Mouse (Mus musculus) embryonic facial prominence, embryonic 14.5 days (tissue): ENCODE data around the gene Ppp2r5d. TPM values are rescaled to one million over a fixed set of nuclear protein-coding genes. Genes with fewer than 3 reads are reported as not detected.

Experiments used
- ATAC-seq: fragments of 200-750 bp; cut with Nextera tagmentation; 2 replicates; pipeline ENCODE4 v1.8.0; 2017; ENCODE audit warnings: low read depth, moderate number of reproducible peaks, moderate TSS enrichment
- DNase-seq: peaks from one replicate; pipeline ENCODE4 v3.0.0-alpha.2; 2015; ENCODE audit warnings: low spot score
- H3K27ac ChIP-seq: fragments of 300-500 bp; sonication (generic); replicated peaks from 2 replicates; pipeline ENCODE4 v1.5.1; 2014; ENCODE audit warnings: low read depth, mild to moderate bottlenecking, low read length, moderate library complexity
- H3K27me3 ChIP-seq: fragments of 300-500 bp; sonication (generic); replicated peaks from 2 replicates; pipeline ENCODE4 v1.6.1; 2014; ENCODE audit warnings: low read length; ENCODE audit not compliant: control insufficient read depth, insufficient read depth
- H3K36me3 ChIP-seq: fragments of 300-500 bp; sonication (generic); 2 replicates; pipeline ENCODE4 v1.6.1; 2014; ENCODE audit warnings: low read length, mixed read lengths; ENCODE audit not compliant: control insufficient read depth, insufficient read depth
- H3K4me1 ChIP-seq: fragments of 300-500 bp; sonication (generic); 2 replicates; pipeline ENCODE4 v1.6.1; 2014; ENCODE audit warnings: antibody characterized with exemption, low read length; ENCODE audit not compliant: control insufficient read depth, insufficient read depth
- H3K4me2 ChIP-seq: fragments of 300-500 bp; sonication (generic); 2 replicates; pipeline ENCODE4 v1.6.1; 2014; ENCODE audit warnings: low read depth, mild to moderate bottlenecking, low read length, moderate library complexity, mixed read lengths
- H3K4me3 ChIP-seq: fragments of 300-500 bp; sonication (generic); 2 replicates; pipeline ENCODE4 v1.5.1; 2014; ENCODE audit warnings: low read depth, mild to moderate bottlenecking, low read length
- H3K9ac ChIP-seq: fragments of 300-500 bp; sonication (generic); 2 replicates; pipeline ENCODE4 v1.6.1; 2014; ENCODE audit warnings: low read depth, mild to moderate bottlenecking, low read length, moderate library complexity, mixed read lengths
- H3K9me3 ChIP-seq: fragments of 300-500 bp; sonication (generic); 2 replicates; pipeline ENCODE4 v1.6.1; 2016; ENCODE audit warnings: low read length; ENCODE audit not compliant: control insufficient read depth
- WGBS: fragments of 180-500 bp; shearing (Covaris S2); extraction: QIAGEN DNeasy Blood & Tissue Kit; methylation state at CpG from one replicate; pipeline ENCODE4 v1.1.7; 2014; 5-methylcytosine and 5-hydroxymethylcytosine counted together
- polyA plus RNA-seq: library from polyadenylated mRNA; unstranded; fragments of >200 nt; fragmentation: Nextera tagmentation; extraction: Ambion mirVana; gene quantifications from 2 replicates; pipeline ENCODE4 v1.2.1, GENCODE M21; 2014

The Ppp2r5d gene
- polyA plus RNA-seq, 1 experiment from 2014 or later: 79.5 TPM

DNA sequence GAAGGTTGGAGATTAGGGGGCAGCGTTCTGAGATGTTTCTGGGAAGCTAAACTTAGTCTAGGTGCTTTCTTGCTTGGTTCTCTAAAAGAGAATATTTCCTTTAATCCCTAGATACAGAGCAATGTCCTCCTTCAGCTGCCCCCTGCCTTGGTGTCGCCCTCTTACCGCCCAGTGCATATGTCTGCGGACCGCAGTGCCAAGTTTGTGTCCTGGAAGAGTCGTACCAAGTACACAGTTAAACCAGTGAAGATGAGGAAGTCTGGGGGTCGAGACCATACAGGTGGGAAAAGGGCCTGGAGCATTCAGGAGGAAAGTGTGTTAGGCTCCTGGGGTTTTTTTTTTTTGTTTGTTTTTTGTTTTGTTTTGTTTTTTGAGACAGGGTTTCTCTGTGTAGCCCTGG, 57.6 kb downstream of the Ppp2r5d start:
- Histone ChIP-seq H3K4me1 (peaks cover 29% of the 10 kb centered on the region), H3K4me2 (peak overlapping the region; percentile 73; the same call in 1 of the 2 replicates), H3K4me3 (peak overlapping the region; percentile 77), H3K27ac (no peak overlapping the region), H3K27me3 (no peaks in the 10 kb centered on the region), H3K9me3 (no peaks in the 10 kb centered on the region), H3K36me3 (peaks cover 35% of the 10 kb centered on the region), H3K9ac (no peak overlapping the region)
- 89% methylated on average over 7 of the region's 7 CpGs for WGBS
- ATAC-seq: no peak
- DNase-seq: no peak

DNA sequence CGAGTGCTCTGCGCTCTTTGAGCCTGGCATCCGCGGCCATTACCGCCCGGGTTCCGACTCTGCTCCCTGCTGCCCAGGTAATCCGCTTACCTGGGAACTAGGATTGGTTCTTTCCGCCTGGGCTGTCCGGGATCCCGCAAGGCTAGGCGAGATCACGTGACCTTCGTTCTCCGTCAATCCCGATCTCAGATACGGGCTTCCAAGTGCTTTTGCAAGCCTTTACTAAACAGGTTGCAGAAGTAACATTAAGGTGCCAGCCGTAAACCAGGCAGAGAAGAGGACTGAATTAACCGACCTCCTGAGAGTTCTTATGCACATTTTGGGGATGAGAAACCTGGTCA, 58.6 kb downstream of the Ppp2r5d start:
- Histone ChIP-seq H3K27me3 (no peaks in the 10 kb centered on the region), H3K9ac (peak overlapping the region; percentile 87), H3K4me2 (peak overlapping the region; percentile 73), H3K4me3 (peak overlapping the region; percentile 77), H3K9me3 (no peaks in the 10 kb centered on the region), H3K4me1 (peaks cover 19% of the 10 kb centered on the region), H3K27ac (peak overlapping the region; percentile 79), H3K36me3 (peaks cover 37% of the 10 kb centered on the region)
- WGBS: 0% methylated on average over 12 of the region's 19 CpGs
- ATAC-seq (peak; percentile 2; the same call in 1 of the 2 replicates), DNase-seq (no peak)

DNA sequence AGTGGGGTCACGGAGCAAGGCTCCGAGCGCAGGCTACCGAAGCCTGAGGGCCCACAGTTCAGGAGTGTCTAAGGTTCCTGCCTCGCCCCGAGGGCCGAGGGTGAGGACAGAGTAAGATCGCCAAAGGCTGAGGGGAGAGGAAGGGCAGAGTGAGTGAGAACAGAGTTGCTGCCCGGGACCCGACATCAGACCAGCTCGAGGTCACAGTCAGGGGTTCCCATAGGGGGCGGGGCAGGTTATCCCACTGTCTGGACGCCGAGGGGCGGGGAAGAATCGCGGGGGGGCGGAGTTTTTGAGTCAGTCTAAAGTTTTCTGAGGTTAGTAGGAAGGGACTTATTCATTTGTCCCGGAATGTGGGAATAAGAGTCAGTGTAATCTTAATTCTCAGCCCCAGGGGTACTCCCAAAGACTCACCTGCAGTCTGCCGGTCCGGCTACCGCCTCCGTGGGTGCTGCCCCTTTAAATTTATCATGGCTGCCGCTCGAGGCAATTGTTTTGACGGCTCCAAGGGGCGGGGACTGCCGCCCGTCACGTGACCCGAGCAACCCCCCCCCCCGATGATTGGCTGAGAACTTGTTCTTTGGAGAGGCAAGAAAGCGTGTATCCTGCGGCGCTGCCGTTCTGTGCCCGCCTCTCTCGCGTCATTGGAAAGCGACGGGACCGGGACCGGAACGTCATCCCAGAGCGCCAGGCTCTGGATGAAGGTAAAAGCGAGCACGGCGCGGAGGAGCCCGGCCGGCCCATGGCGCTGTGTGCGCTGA, 59.2 kb downstream of the Ppp2r5d start, which contains the start of the genes Klc4 and Mrpl2:
TSS of gene Klc4 (minus strand) at position 462 of the 761 bp plus-strand sequence.
TSS of gene Mrpl2 (plus strand) at position 669 of the 761 bp plus-strand sequence.
- Histone ChIP-seq H3K27ac (peak within 1 kb of the TSS; percentile 79), H3K4me3 (peak within 1 kb of the TSS; percentile 77), H3K9me3 (no peaks in the 10 kb centered on the region), H3K4me2 (peak within 1 kb of the TSS; percentile 84), H3K27me3 (no peaks in the 10 kb centered on the region), H3K9ac (peak within 1 kb of the TSS; percentile 87), H3K36me3 (peaks cover 43% of the 10 kb centered on the region), H3K4me1 (peaks cover 17% of the 10 kb centered on the region)
- WGBS: under 1% methylated on average over 37 of the region's 53 CpGs
- DNase-seq (peak; percentile 98), ATAC-seq (peak; percentile 66)

DNA sequence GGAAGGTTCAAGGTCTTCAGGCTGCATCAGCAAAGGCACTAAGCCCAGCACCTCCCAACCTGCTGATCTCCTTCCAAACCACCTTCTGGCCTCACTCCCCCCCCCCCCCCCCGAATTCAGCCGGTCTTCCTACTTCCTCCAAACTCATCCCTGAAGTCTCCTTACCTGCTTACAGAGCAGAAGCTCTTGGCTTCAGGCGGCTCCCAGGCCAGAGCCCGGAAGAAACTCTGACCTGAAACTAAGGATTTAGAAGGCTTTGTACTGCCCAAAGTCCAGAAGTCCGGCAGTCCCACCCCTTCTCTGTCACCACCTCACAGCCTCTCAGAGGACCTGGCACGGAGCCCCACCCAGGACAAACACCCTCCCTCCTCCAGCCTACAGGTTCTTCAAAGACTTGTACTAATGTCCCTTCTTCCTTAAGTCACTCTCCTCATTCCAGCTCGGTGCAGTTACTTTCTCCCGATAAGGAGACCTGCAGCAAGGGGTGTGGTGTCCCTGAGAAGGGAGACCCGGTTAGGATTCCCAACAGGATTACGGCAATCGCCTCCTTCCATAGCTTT, 59.9 kb downstream of the Ppp2r5d start:
- Histone ChIP-seq H3K27me3 (no peaks in the 10 kb centered on the region), H3K4me3 (peak overlapping the region; percentile 77), H3K4me1 (peaks cover 17% of the 10 kb centered on the region), H3K4me2 (peak overlapping the region; percentile 84), H3K9me3 (no peaks in the 10 kb centered on the region), H3K36me3 (peaks cover 48% of the 10 kb centered on the region), H3K27ac (peak overlapping the region; percentile 42), H3K9ac (peak overlapping the region; percentile 81)
- ATAC-seq: no peak
- DNase-seq: no peak
- WGBS: 11% methylated on average over 11 of the region's 11 CpGs

DNA sequence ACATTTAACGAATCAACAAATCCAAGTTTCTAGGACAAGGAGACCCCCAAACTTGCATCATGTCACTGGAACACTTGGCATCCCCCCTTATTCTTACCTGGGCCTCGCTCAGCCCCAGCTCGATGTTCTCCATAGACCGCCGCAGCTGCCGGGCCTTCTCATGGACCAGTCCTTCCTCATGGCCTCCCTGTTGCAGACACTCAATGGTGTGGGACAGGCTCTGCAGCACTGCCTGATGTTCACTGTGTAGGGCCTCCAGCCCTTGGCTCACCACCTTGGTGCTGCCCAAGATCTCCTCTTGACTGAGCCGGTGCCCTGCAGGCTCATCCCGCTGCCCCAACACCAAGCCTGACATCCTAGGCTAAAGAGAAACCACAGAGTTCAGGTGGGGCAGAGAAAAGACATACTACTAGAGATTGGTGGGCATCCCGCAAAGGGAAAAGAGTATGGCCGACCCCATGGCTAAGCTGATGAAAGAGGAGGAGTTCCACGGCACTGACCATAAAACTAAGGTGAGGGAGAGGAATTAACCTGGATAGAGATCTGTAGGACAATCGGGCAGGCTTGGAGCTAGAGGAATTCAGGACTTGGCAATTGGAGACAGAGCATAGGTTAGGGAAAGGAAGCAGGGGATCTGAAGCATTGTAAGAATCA, 60.6 kb downstream of the Ppp2r5d start:
- Histone ChIP-seq H3K9me3 (no peaks in the 10 kb centered on the region), H3K36me3 (peaks cover 54% of the 10 kb centered on the region), H3K9ac (peak overlapping the region; percentile 81), H3K4me3 (peak overlapping the region; percentile 77; the same call in 1 of the 2 replicates), H3K4me1 (peaks cover 13% of the 10 kb centered on the region), H3K27ac (no peak overlapping the region), H3K27me3 (no peaks in the 10 kb centered on the region), H3K4me2 (peak overlapping the region; percentile 84)
- no peak for ATAC-seq
- DNase-seq: no peak
- WGBS: 85% methylated on average over 12 of the region's 12 CpGs

DNA sequence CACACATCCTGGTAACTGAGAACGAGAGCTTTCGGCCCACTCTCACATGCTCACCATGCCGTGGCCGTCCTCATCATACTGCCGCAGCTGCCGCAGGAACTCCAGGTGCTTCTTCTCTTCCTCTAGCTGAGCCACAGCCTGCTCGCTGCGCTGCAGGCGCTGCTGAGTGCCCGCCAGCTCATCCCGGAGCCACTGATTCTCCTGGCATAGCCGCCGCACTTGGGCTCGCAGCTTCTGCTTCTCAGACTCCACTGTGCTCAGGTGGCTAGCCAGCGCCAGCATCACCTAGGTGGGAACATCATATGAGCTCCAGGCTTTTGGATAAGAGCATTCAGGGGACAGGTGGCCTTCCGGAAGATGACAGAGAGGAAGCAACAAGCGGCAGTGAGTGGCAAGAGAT, 62.9 kb downstream of the Ppp2r5d start:
- Histone ChIP-seq H3K27me3 (no peaks in the 10 kb centered on the region), H3K9ac (no peak overlapping the region), H3K9me3 (no peaks in the 10 kb centered on the region), H3K4me2 (no peak overlapping the region), H3K27ac (no peak overlapping the region), H3K4me1 (peaks cover 13% of the 10 kb centered on the region), H3K4me3 (no peak overlapping the region), H3K36me3 (peaks cover 40% of the 10 kb centered on the region)
- ATAC-seq (no peak), DNase-seq (no peak)
- WGBS: 94% methylated on average over 17 of the region's 17 CpGs

DNA sequence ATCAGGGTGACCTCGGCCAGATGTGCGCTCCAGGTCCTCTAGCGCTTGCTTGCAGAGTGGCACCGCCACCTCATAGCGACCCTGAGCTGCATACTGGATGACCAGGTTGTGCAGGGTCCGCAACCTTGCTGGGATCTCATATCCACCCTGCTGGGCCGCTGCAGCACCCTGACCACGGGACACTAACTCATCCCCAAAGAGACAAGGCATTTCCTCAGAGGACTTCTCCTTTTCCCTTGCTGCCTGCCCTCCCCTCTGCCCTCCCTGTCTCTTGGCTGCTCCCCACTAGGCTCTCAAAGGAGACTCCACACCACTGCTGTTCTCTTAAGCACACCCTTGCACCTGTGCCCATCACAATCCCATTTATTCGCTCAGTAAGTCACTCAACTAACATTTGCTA, 65.0 kb downstream of the Ppp2r5d start:
- peaks cover 6% of the 10 kb centered on the region; the same call in 1 of the 2 replicates for H3K4me1 ChIP-seq
- DNase-seq (no peak), ATAC-seq (no peak)
- H3K27ac ChIP-seq: no peak overlapping the region
- H3K36me3 ChIP-seq: peaks cover 47% of the 10 kb centered on the region
- H3K4me2 ChIP-seq: no peak overlapping the region
- H3K9ac ChIP-seq: no peak overlapping the region
- WGBS: 81% methylated on average over 7 of the region's 9 CpGs
- no peak overlapping the region for H3K4me3 ChIP-seq
- no peaks in the 10 kb centered on the region for H3K9me3 ChIP-seq
- no peaks in the 10 kb centered on the region for H3K27me3 ChIP-seq

DNA sequence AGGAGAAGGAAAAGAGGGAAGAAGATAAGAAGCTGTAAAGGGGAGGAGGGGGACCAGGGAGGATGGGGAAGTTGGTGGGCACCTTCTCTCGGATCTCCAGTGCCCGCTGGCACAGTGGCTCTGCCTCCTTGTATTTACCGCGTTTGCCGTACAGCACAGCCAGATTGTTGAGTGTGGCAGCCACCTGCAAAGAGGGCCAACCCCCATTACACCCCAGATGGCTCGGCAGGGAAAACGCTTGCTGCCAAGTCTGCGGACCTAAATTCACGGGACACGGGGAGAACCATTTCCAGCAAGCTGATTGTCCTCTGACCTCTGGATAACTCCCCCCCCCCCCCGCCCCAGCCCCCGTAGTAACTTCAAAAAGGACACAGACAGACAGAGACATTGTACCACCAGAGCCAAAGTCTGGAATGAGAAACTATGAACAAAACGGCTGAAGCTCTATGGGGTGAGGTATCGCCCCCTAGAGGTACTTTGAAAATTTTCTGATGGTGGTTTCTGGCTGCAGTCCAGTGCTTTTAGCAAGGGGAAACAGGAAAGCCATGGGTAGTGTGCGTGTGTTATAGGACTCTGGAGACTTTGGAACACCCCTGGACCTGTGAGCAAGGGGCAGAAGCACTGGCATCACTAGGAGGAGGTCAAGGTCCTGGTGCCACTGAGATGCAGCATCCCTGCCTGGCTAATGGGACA, 67.9 kb downstream of the Ppp2r5d start:
- ATAC-seq (peak; percentile 45), DNase-seq (peak; percentile 86)
- Histone ChIP-seq H3K4me2 (peak overlapping the region; percentile 27), H3K9me3 (no peaks in the 10 kb centered on the region), H3K27ac (no peak overlapping the region; the same call in 1 of the 2 replicates), H3K4me1 (no peaks in the 10 kb centered on the region; the same call in 1 of the 2 replicates), H3K27me3 (no peaks in the 10 kb centered on the region), H3K9ac (peak overlapping the region; percentile 47; the same call in 1 of the 2 replicates), H3K36me3 (peaks cover 45% of the 10 kb centered on the region), H3K4me3 (0 out of 2 replicates have a peak overlapping the region, but pooled peaks have one; percentile 9)
- WGBS: 19% methylated on average over 15 of the region's 15 CpGs
